Mouse (Mus musculus) cerebellum, adult 9-10 months (tissue): ENCODE data around the gene Efhd1.

Source experiments
- DNase-seq: peaks from one replicate; pipeline ENCODE4 v3.0.0; 2022

Efhd1 gene

GRCm38 (mm10) chr1:87312681-87313080 is 48.5 kb downstream of the Efhd1 start:
- DNase-seq, result no peak

- DNase-seq, result no peak
Measured at GRCm38 (mm10) chr1:87313116-87313515, 49.0 kb downstream of the Efhd1 start.

- DNase-seq, result no peak
Measured at GRCm38 (mm10) chr1:87313843-87314570, 49.8 kb downstream of the Efhd1 start.

GRCm38 (mm10) chr1:87315431-87315830 is 51.3 kb downstream of the Efhd1 start:
- DNase-seq, result no peak

DNA sequence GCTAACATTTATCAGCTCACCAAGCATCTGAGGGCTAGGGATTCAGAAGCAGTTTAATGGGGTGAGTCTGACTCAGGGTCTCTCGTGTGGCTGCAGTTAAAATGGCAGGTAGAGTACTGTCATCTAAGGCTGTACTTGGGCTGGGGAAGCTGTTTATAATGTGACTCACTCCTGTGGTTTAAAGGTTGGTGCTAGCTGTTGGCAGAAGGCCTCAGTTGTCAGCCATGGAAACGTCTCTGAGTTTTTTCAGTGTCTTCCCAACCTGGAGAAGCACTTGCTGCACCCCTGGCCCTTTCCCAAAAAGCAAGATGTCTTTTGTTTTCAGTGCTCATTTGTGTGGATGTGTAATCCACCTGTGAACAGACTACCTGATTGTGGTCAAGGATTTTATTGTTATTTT is 51.7 kb downstream of the Efhd1 start:
- DNase-seq, result no peak

GRCm38 (mm10) chr1:87316672-87317071 is 52.5 kb downstream of the Efhd1 start:
- DNase-seq, result no peak

DNA sequence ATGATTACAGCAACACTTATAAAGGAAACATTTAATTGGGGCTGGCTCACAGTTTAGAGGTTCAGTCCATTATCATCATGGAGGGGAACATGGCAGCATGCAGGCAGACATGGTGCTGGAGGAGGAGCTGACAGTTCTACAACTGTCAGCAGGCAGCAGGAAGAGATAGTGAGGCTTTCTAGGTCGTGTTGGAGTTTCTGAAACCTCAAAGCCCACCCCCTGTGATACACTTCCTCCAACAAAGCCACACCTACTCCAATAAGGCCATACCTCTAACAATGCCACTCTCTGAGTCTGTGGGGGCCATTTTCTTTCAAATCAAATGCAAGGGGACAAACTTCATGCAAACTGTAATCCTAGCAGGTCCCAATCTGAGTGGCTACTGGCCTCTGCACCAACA is 56.9 kb downstream of the Efhd1 start:
- no peak for DNase-seq

GRCm38 (mm10) chr1:87322778-87323177 is 58.6 kb downstream of the Efhd1 start:
- no peak for DNase-seq

GRCm38 (mm10) chr1:87324649-87325048 is 60.5 kb downstream of the Efhd1 start:
- DNase-seq, result no peak

DNA sequence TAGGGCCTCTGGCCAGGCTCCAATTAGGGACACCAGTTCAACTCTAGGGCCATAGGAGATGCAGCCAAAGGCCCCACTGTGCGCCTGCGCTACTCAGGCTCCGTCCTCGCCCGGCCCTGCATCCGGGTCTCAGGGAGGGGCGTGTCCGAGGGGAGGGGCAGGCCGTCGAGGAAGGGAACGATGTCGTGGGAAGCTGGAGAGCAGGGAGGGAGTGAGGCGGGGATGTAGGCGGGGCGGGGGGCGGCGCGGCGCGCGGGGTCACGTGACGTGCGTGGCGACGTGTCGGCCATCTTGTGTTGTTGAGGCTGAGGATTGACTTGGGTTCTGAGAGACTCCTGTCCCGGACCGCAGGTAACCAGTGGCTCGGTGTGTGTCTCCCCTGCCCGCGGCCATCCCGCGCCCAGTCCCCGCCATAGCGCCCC is 62.6 kb downstream of the Efhd1 start, which contains the start of gene Gigyf2:
TSS of gene Gigyf2 (plus strand) at position 257 of the 422 bp plus-strand sequence.
- DNase-seq, result peak; percentile 95

- peak; percentile 47 for DNase-seq
Measured at GRCm38 (mm10) chr1:87327165-87327861, 63.1 kb downstream of the Efhd1 start.

- no peak for DNase-seq
Measured at GRCm38 (mm10) chr1:87331774-87332173, 67.6 kb downstream of the Efhd1 start.

- no peak for DNase-seq
Measured at GRCm38 (mm10) chr1:87350576-87350975, 86.4 kb downstream of the Efhd1 start.

GRCm38 (mm10) chr1:87360276-87360675 is 96.1 kb downstream of the Efhd1 start:
- DNase-seq, result no peak
